Mouse (Mus musculus): ENCODE results near the gene Palld. TPM values are rescaled to one million over a fixed set of nuclear protein-coding genes. Genes with fewer than 3 reads are reported as not detected.

Palld gene
- total RNA-seq (2012; rRNA removed) (4.8 and 7.1 TPM in 2 replicates), total RNA-seq (2014; rRNA removed) (0.59 and 0.87 TPM in 2 replicates), polyA plus RNA-seq (2012; ENCODE audit: insufficient read length, low read depth) (2.0 and 2.6 TPM in 2 replicates)

DNA sequence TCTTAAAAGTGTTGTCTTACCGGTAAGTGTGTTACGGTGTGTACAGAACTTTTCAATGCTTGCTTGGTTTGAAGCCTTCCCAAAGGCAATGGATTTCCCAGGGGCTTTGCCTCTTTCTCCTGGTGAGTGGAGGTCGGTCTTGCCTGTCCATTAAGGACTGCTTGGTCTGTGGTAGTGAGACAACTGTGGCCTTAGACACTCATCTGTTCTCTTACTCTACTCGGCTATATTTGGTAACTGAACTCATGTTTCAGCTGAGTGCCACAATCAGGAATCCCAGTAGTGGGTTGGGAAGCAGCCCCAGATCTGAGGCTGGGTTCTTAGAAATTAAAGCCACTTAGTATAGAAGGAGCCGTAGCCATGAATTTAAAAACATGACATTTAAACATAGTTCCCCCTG, at the start of gene Palld:
Gene Palld (minus strand): TSS at position 170 of the 400 bp plus-strand sequence.
- no peak for TF ChIP-seq IRF4 (IDR thresholded peaks at IDR 0.05; ENCODE audit: low read depth, low read length)
- TF ChIP-seq JUND (conservative IDR thresholded peaks at IDR 0.05; ENCODE audit: low read depth, low read length) = no peak
- TF ChIP-seq MXI1 (IDR thresholded peaks at IDR 0.05; ENCODE audit: low read depth, low read length) = no peak
- TF ChIP-seq PAX5 (IDR thresholded peaks at IDR 0.05; ENCODE audit: low read length) = no peak
- TF ChIP-seq SIN3A (IDR thresholded peaks at IDR 0.05; ENCODE audit: low read length) = no peak
- no peak for TF ChIP-seq ELF1 (IDR thresholded peaks at IDR 0.05; ENCODE audit: low read depth, low read length)
- TF ChIP-seq CHD2 (IDR thresholded peaks at IDR 0.05; ENCODE audit: low read length) = no peak
- no peak for TF ChIP-seq KAT2A (IDR thresholded peaks at IDR 0.05; ENCODE audit: insufficient replicate concordance, low read length)
- TF ChIP-seq HCFC1 (IDR thresholded peaks at IDR 0.05; ENCODE audit: low read depth, low read length) = no peak
- TF ChIP-seq MAFK (IDR thresholded peaks at IDR 0.05; ENCODE audit: insufficient replicate concordance, low read length) = no peak
- no peak for TF ChIP-seq MAX (IDR thresholded peaks at IDR 0.05; ENCODE audit: low read length)
- no peak for TF ChIP-seq SMC3 (IDR thresholded peaks at IDR 0.05; ENCODE audit: low read depth, low read length)
- no peak for TF ChIP-seq USF1 (IDR thresholded peaks at IDR 0.05; ENCODE audit: low read depth, low read length)
- no peak for TF ChIP-seq CTCF (conservative IDR thresholded peaks at IDR 0.05 in 1 of 2, IDR thresholded peaks at IDR 0.05 in 1 of 2; ENCODE audit: low read depth in 2 of 2, low read length in 2 of 2)
- no peak for TF ChIP-seq RCOR1 (conservative IDR thresholded peaks at IDR 0.05; ENCODE audit: low read depth, low read length)
- no peak for TF ChIP-seq ZKSCAN1 (IDR thresholded peaks at IDR 0.05; ENCODE audit: borderline replicate concordance, low read depth, low read length)
- Histone ChIP-seq H3K36me3 (replicated peaks in 1 of 2; ENCODE audit: control insufficient read depth in 1 of 2, insufficient read depth in 1 of 2, low read length in 1 of 2) (no peaks in the 10 kb centered on the region), H3K27ac (ENCODE audit: insufficient read depth, low read depth) (no peak within 1 kb of the TSS), H3K79me2 (replicated peaks; ENCODE audit: control insufficient read depth, extremely low read depth, insufficient read depth, poor library complexity, severe bottlenecking) (no peaks in the 10 kb centered on the region), H3K4me3 (replicated peaks in 1 of 3; ENCODE audit: low read depth in 2 of 3, low read length in 2 of 3, poor library complexity in 1 of 3) (no peak within 1 kb of the TSS), H3K27me3 (replicated peaks) (no peaks in the 10 kb centered on the region), H3K9ac (ENCODE audit: insufficient read depth, low read depth) (no peak within 1 kb of the TSS), H3K9me3 (replicated peaks; ENCODE audit: low read length) (no peaks in the 10 kb centered on the region), H3K4me1 (ENCODE audit: control insufficient read depth in 1 of 2, insufficient read depth in 2 of 2) (no peaks in the 10 kb centered on the region), H3K4me2 (ENCODE audit: insufficient read depth, low read depth, poor library complexity, severe bottlenecking) (no peak within 1 kb of the TSS)
- no peak for DNase-seq (ENCODE audit: extremely low read depth)
- dilution Hi-C loops (cut with MboI; ENCODE audit: extremely low pct_ligation_motif_present, extremely low pct_unique_long_range_greater_than_20kb, low sequenced_read_pairs) = no loop called here
- in situ Hi-C loops (cut with MboI; ENCODE audit: low pct_ligation_motif_present, low pct_unique_long_range_greater_than_20kb, low sequenced_read_pairs) = no loop called here

DNA sequence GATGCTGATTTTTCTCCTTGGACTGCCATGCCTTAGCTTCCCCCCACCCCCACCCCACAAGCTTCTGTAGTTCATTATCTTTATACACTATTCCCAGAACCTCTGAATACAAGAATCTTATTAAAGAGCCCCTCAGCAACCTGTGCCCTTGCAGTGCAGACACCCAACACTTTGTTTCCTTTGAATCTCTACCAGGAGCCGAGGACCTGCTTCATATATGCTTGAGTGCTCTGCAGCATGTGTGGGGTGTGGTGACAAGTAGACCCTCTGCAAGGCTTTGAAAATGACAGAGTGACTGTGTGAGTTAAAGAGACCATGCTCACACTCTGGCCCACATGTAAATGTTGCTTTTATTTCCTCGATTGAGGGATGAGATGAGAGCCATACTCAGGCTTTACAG, 35.1 kb upstream of the Palld start:
- Histone ChIP-seq H3K27me3 (replicated peaks) (no peaks in the 10 kb centered on the region), H3K9ac (ENCODE audit: insufficient read depth, low read depth) (no peak overlapping the region), H3K9me3 (replicated peaks; ENCODE audit: low read length) (no peaks in the 10 kb centered on the region), H3K4me2 (ENCODE audit: insufficient read depth, low read depth, poor library complexity, severe bottlenecking) (no peak overlapping the region), H3K4me1 (ENCODE audit: control insufficient read depth in 1 of 2, insufficient read depth in 2 of 2) (no peaks in the 10 kb centered on the region), H3K4me3 (replicated peaks in 1 of 3; ENCODE audit: low read depth in 2 of 3, low read length in 2 of 3, poor library complexity in 1 of 3) (no peak overlapping the region), H3K36me3 (replicated peaks in 1 of 2; ENCODE audit: control insufficient read depth in 1 of 2, insufficient read depth in 1 of 2, low read length in 1 of 2) (no peaks in the 10 kb centered on the region), H3K79me2 (replicated peaks; ENCODE audit: control insufficient read depth, extremely low read depth, insufficient read depth, poor library complexity, severe bottlenecking) (no peaks in the 10 kb centered on the region; the same call in 1 of the 2 replicates), H3K27ac (ENCODE audit: insufficient read depth, low read depth) (no peak overlapping the region)
- DNase-seq (ENCODE audit: extremely low read depth) = no peak
- in situ Hi-C loops (cut with MboI; ENCODE audit: low pct_ligation_motif_present, low pct_unique_long_range_greater_than_20kb, low sequenced_read_pairs) = no loop called here
- dilution Hi-C loops (cut with MboI; ENCODE audit: extremely low pct_ligation_motif_present, extremely low pct_unique_long_range_greater_than_20kb, low sequenced_read_pairs) = no loop called here
- TF ChIP-seq ZC3H11A (IDR thresholded peaks at IDR 0.05; ENCODE audit: low read depth, low read length) (no peak), RAD21 (IDR thresholded peaks at IDR 0.05; ENCODE audit: low read depth, low read length) (no peak)
